Comparison of ENCODE assay signal across 10 mouse cellular contexts in genomic region chr9:23062057-23062655, GRCm38 (mm10).
DNase-seq lines count a peak whose midpoint lies in the region; ATAC-seq and TF ChIP-seq lines count a peak whose summit lies in the region.
"Had no signal": no experiment of that assay in that cellular context is flagged by ENCODE, and none has a peak within 500 bp of the region (broad histone marks: within the 10 kb centered on the region; RNA-seq: fewer than 3 reads in every experiment).

No protein-coding gene starts in this region.

- H3K9ac ChIP-seq in lung, embryonic 15.5 days: no peak overlapping the region
- H3K9ac ChIP-seq in hindbrain, embryonic 12.5 days: no peak overlapping the region
- no peak overlapping the region for H3K9ac ChIP-seq in neural tube, embryonic 13.5 days
- H3K9ac ChIP-seq: liver, embryonic 15.5 days had no signal

- no peaks in the 10 kb centered on the region for H3K9me3 ChIP-seq in lung, embryonic 15.5 days
- H3K9me3 ChIP-seq in hindbrain, embryonic 12.5 days (replicated peaks): no peaks in the 10 kb centered on the region
- H3K9me3 ChIP-seq in neural tube, embryonic 13.5 days: no peaks in the 10 kb centered on the region
- H3K9me3 ChIP-seq: liver, embryonic 15.5 days had no signal

- no peak overlapping the region for H3K4me3 ChIP-seq in lung, embryonic 15.5 days
- H3K4me3 ChIP-seq in lung, adult 2 months (replicated peaks; ENCODE audit: extremely low read depth, low read depth, low read length): no peak overlapping the region
- H3K4me3 ChIP-seq in embryonic fibroblast, embryonic 13.5 days (ENCODE audit: insufficient read depth, low read length): no peak overlapping the region
- H3K4me3 ChIP-seq in hindbrain, embryonic 12.5 days: no peak overlapping the region
- H3K4me3 ChIP-seq in neural tube, embryonic 13.5 days: no peak overlapping the region
- H3K4me3 ChIP-seq: liver, embryonic 15.5 days had no signal

- H3K27ac ChIP-seq in lung, embryonic 15.5 days: peak overlapping the region; percentile 77
- peak overlapping the region; percentile 10; the same call in 1 of the 2 replicates for H3K27ac ChIP-seq in embryonic fibroblast, embryonic 13.5 days (ENCODE audit: insufficient read depth, low read length)
- H3K27ac ChIP-seq in hindbrain, embryonic 12.5 days: peak overlapping the region; percentile 81
- H3K27ac ChIP-seq in neural tube, embryonic 13.5 days (replicated peaks): peak overlapping the region; percentile 86
- H3K27ac ChIP-seq: liver, embryonic 15.5 days had no signal

- H3K4me2 ChIP-seq in lung, embryonic 15.5 days: no peak overlapping the region
- H3K4me2 ChIP-seq in hindbrain, embryonic 12.5 days (replicated peaks): no peak overlapping the region
- H3K4me2 ChIP-seq in neural tube, embryonic 13.5 days: no peak overlapping the region
- H3K4me2 ChIP-seq: liver, embryonic 15.5 days had no signal

- H3K36me3 ChIP-seq in lung, embryonic 15.5 days: no peaks in the 10 kb centered on the region
- no peaks in the 10 kb centered on the region for H3K36me3 ChIP-seq in hindbrain, embryonic 12.5 days
- no peaks in the 10 kb centered on the region for H3K36me3 ChIP-seq in neural tube, embryonic 13.5 days
- H3K36me3 ChIP-seq: liver, embryonic 15.5 days had no signal

- H3K27me3 ChIP-seq in lung, embryonic 15.5 days: no peaks in the 10 kb centered on the region
- 0 out of 2 replicates have a peak, but pooled peaks cover 11% of the 10 kb centered on the region for H3K27me3 ChIP-seq in hindbrain, embryonic 12.5 days
- peaks cover 9% of the 10 kb centered on the region for H3K27me3 ChIP-seq in neural tube, embryonic 13.5 days
- H3K27me3 ChIP-seq: liver, embryonic 15.5 days had no signal

- TF ChIP-seq POLR2A in lung, adult 2 months (IDR thresholded peaks at IDR 0.05; ENCODE audit: borderline replicate concordance, extremely low read depth, low read depth, low read length): no peak
- TF ChIP-seq POLR2A in embryonic fibroblast, embryonic 13.5 days (IDR thresholded peaks at IDR 0.05; ENCODE audit: low read depth, low read length): no peak

- DNase-seq in lung, adult 2 months: no peak
- no peak for DNase-seq in testis, postnatal 10 days (ENCODE audit: low spot score)
- DNase-seq: cerebellum, postnatal 14 days; kidney, postnatal 10 days had no signal

- 41% methylated on average over 8 of the region's 8 CpGs for WGBS in lung, embryonic 15.5 days
- 77% methylated on average over 8 of the region's 8 CpGs for WGBS in lung, adult 2 months
- WGBS in hindbrain, embryonic 12.5 days: 28% methylated on average over 8 of the region's 8 CpGs
- WGBS in neural tube, embryonic 13.5 days: 18% methylated on average over 8 of the region's 8 CpGs

- no peak for ATAC-seq in lung, embryonic 15.5 days (ENCODE audit: borderline replicate concordance, extremely low read depth, low FRiP score, low TSS enrichment)
- peak; percentile 68 for ATAC-seq in hindbrain, embryonic 12.5 days (ENCODE audit: low FRiP score)
- ATAC-seq in neural tube, embryonic 13.5 days (ENCODE audit: low read depth): peak; percentile 60
- no peak for ATAC-seq in cerebellum, adult (ENCODE audit: insufficient number of reproducible peaks, low FRiP score, low TSS enrichment)

- peaks cover 40% of the 10 kb centered on the region; the same call in 1 of the 2 replicates for H3K4me1 ChIP-seq in lung, embryonic 15.5 days
- H3K4me1 ChIP-seq in lung, adult 2 months (ENCODE audit: control insufficient read depth, insufficient read depth, low read length): no peaks in the 10 kb centered on the region
- H3K4me1 ChIP-seq in embryonic fibroblast, embryonic 13.5 days (ENCODE audit: control insufficient read depth, insufficient read depth, low read length): no peaks in the 10 kb centered on the region; the same call in 1 of the 2 replicates
- peaks cover 32% of the 10 kb centered on the region for H3K4me1 ChIP-seq in hindbrain, embryonic 12.5 days
- H3K4me1 ChIP-seq in neural tube, embryonic 13.5 days (replicated peaks): peaks cover 44% of the 10 kb centered on the region
- H3K4me1 ChIP-seq: liver, embryonic 15.5 days had no signal

- no peak for TF ChIP-seq CTCF in lung, adult 2 months (IDR thresholded peaks at IDR 0.05; ENCODE audit: insufficient read depth, low read length)
- no peak for TF ChIP-seq CTCF in embryonic fibroblast, embryonic 13.5 days (IDR thresholded peaks at IDR 0.05; ENCODE audit: borderline replicate concordance, insufficient read depth, low read length)

Comparison
In these comparisons a context has a peak if more than half of its experiments do, and no peak if none do; other contexts are left out.
1. ATAC-seq: peak in hindbrain, embryonic 12.5 days (single experiment) and neural tube, embryonic 13.5 days (single experiment); none in lung, embryonic 15.5 days (single experiment) and cerebellum, adult (single experiment).
2. H3K27ac ChIP-seq: peak in every context shown above with its lines; median percentile 86 in neural tube, embryonic 13.5 days; 81 in hindbrain, embryonic 12.5 days; 77 in lung, embryonic 15.5 days; 10 in embryonic fibroblast, embryonic 13.5 days.